Mouse (Mus musculus): ENCODE results near the gene Mrc2.
A peak's percentile ranks its signal among the peaks of the same experiment; 100 is the strongest.

The Mrc2 gene

GRCm38 (mm10) chr11:105311291-105311975 is 19.0 kb downstream of the Mrc2 start:
- DNase-seq (ENCODE audit: low spot score in 2 of 2), result no peak

- DNase-seq (ENCODE audit: low spot score in 2 of 2), result no peak
Observed at GRCm38 (mm10) chr11:105312311-105312942, 20.0 kb downstream of the Mrc2 start.

- DNase-seq (ENCODE audit: low spot score in 2 of 2), result no peak
Observed at GRCm38 (mm10) chr11:105312972-105313632, 20.7 kb downstream of the Mrc2 start.

GRCm38 (mm10) chr11:105313633-105314014 is 21.2 kb downstream of the Mrc2 start:
- DNase-seq (ENCODE audit: low spot score in 2 of 2), result no peak

GRCm38 (mm10) chr11:105315296-105315695 is 22.9 kb downstream of the Mrc2 start:
- no peak for DNase-seq (ENCODE audit: low spot score in 2 of 2)

- DNase-seq (ENCODE audit: low spot score in 2 of 2), result no peak
Observed at GRCm38 (mm10) chr11:105316121-105316520, 23.7 kb downstream of the Mrc2 start.

GRCm38 (mm10) chr11:105317769-105318168 is 25.3 kb downstream of the Mrc2 start:
- DNase-seq (ENCODE audit: low spot score in 2 of 2), result no peak

- no peak for DNase-seq (ENCODE audit: low spot score in 2 of 2)
Observed at GRCm38 (mm10) chr11:105321090-105321489, 28.6 kb downstream of the Mrc2 start.

GRCm38 (mm10) chr11:105323530-105323929 is 31.1 kb downstream of the Mrc2 start:
- no peak for DNase-seq (ENCODE audit: low spot score in 2 of 2)

- DNase-seq (ENCODE audit: low spot score in 2 of 2), result no peak
Observed at GRCm38 (mm10) chr11:105327101-105327500, 34.7 kb downstream of the Mrc2 start.

GRCm38 (mm10) chr11:105329962-105330361 is 37.5 kb downstream of the Mrc2 start:
- DNase-seq (ENCODE audit: low spot score in 2 of 2), result no peak

GRCm38 (mm10) chr11:105331129-105331528 is 38.7 kb downstream of the Mrc2 start:
- DNase-seq (ENCODE audit: low spot score in 2 of 2), result no peak

- DNase-seq (ENCODE audit: low spot score in 2 of 2), result no peak
Observed at GRCm38 (mm10) chr11:105331732-105332131, 39.3 kb downstream of the Mrc2 start.

GRCm38 (mm10) chr11:105332468-105332867 is 40.0 kb downstream of the Mrc2 start:
- DNase-seq (ENCODE audit: low spot score in 2 of 2), result no peak

- DNase-seq (ENCODE audit: low spot score in 2 of 2), result no peak
Observed at GRCm38 (mm10) chr11:105333867-105334670, 41.6 kb downstream of the Mrc2 start.

- no peak for DNase-seq (ENCODE audit: low spot score in 2 of 2)
Observed at GRCm38 (mm10) chr11:105338596-105339390, 46.4 kb downstream of the Mrc2 start.

GRCm38 (mm10) chr11:105345284-105345683 is 52.8 kb downstream of the Mrc2 start:
- no peak for DNase-seq (ENCODE audit: low spot score in 2 of 2)

GRCm38 (mm10) chr11:105347162-105348161 is 55.0 kb downstream of the Mrc2 start:
- peak; percentile 30 to 54 for DNase-seq (ENCODE audit: low spot score in 2 of 2)

- no peak for DNase-seq (ENCODE audit: low spot score in 2 of 2)
Observed at GRCm38 (mm10) chr11:105348495-105348982, 56.1 kb downstream of the Mrc2 start.

- DNase-seq (ENCODE audit: low spot score in 2 of 2), result no peak
Observed at GRCm38 (mm10) chr11:105349780-105350324, 57.4 kb downstream of the Mrc2 start.
